Mouse (Mus musculus) cortical plate, adult 2 months (tissue): ENCODE results near the gene Pcsk4. TPM values are rescaled to one million over a fixed set of nuclear protein-coding genes. Genes with fewer than 3 reads are reported as not detected.

ENCODE experiments used
- H3K27ac ChIP-seq: fragments of 200-500 bp; 2 replicates; pipeline ENCODE4 v1.5.1; 2012; ENCODE audit warnings: low read length, control low read depth, inconsistent platforms; ENCODE audit not compliant: insufficient read depth
- H3K4me1 ChIP-seq: fragments of 200-500 bp; 2 replicates; pipeline ENCODE4 v1.6.1; 2011; ENCODE audit warnings: low read length; ENCODE audit not compliant: control insufficient read depth, insufficient read depth
- H3K4me3 ChIP-seq: fragments of 200-500 bp; 2 replicates; pipeline ENCODE4 v1.5.1; 2011; ENCODE audit warnings: mild to moderate bottlenecking, low read length, control low read depth; ENCODE audit not compliant: insufficient read depth
- CTCF ChIP-seq: fragments of 200-500 bp; IDR thresholded peaks from 2 replicates; pipeline ENCODE4 v1.5.1; 2011; ENCODE audit warnings: mild to moderate bottlenecking, control low read depth, low read length; ENCODE audit not compliant: insufficient read depth; ENCODE audit errors: extremely low read depth
- POLR2A ChIP-seq: fragments of 200-500 bp; IDR thresholded peaks from 2 replicates; pipeline ENCODE4 v1.6.1; 2011; ENCODE audit warnings: mild to moderate bottlenecking, low read length, control low read depth; ENCODE audit not compliant: insufficient read depth; ENCODE audit errors: extremely low read depth
- polyA plus RNA-seq: library from polyadenylated mRNA; depleted of rRNA; stranded (reverse); fragments of >200 nt; gene quantifications from 2 replicates; pipeline ENCODE4 v1.2.3, GENCODE M21; 2012

Pcsk4 gene
- polyA plus RNA-seq, 1 experiment: 13.9 TPM

GRCm38 (mm10) chr10:80301256-80302081, 27.8 kb downstream of the Pcsk4 start:
- peak overlapping the region; percentile 95 for H3K4me3 ChIP-seq
- H3K4me1 ChIP-seq: peaks cover 15% of the 10 kb centered on the region
- TF ChIP-seq CTCF: no peak
- TF ChIP-seq POLR2A: no peak
- H3K27ac ChIP-seq: peak overlapping the region; percentile 78; the same call in 1 of the 2 replicates

GRCm38 (mm10) chr10:80300672-80301181, 28.6 kb downstream of the Pcsk4 start:
- Histone ChIP-seq H3K27ac (peak overlapping the region; percentile 43; the same call in 1 of the 2 replicates), H3K4me3 (peak overlapping the region; percentile 95), H3K4me1 (peaks cover 15% of the 10 kb centered on the region)
- TF ChIP-seq CTCF (no peak), POLR2A (peak; percentile 60; the same call in 1 of the 2 replicates)

GRCm38 (mm10) chr10:80299824-80300223, 29.5 kb downstream of the Pcsk4 start:
- H3K4me3 ChIP-seq: peak overlapping the region; percentile 95
- TF ChIP-seq CTCF (no peak), POLR2A (no peak)
- no peak overlapping the region for H3K27ac ChIP-seq
- peaks cover 15% of the 10 kb centered on the region for H3K4me1 ChIP-seq

GRCm38 (mm10) chr10:80299301-80299700, 30.0 kb downstream of the Pcsk4 start:
- H3K27ac ChIP-seq: peak overlapping the region; percentile 74
- no peak for TF ChIP-seq POLR2A
- TF ChIP-seq CTCF: no peak
- peaks cover 15% of the 10 kb centered on the region for H3K4me1 ChIP-seq
- H3K4me3 ChIP-seq: peak overlapping the region; percentile 95

GRCm38 (mm10) chr10:80298571-80299281, 30.6 kb downstream of the Pcsk4 start:
- TF ChIP-seq POLR2A: peak; percentile 87
- no peak for TF ChIP-seq CTCF
- H3K4me3 ChIP-seq: peak overlapping the region; percentile 95
- peak overlapping the region; percentile 74 for H3K27ac ChIP-seq
- peaks cover 15% of the 10 kb centered on the region for H3K4me1 ChIP-seq

- H3K4me3 ChIP-seq: peak overlapping the region; percentile 79; the same call in 1 of the 2 replicates
- no peak for TF ChIP-seq CTCF
- no peak for TF ChIP-seq POLR2A
- peak overlapping the region; percentile 86 for H3K27ac ChIP-seq
- peaks cover 15% of the 10 kb centered on the region for H3K4me1 ChIP-seq
These were observed 31.7 kb downstream of the Pcsk4 start for GRCm38 (mm10) chr10:80297526-80298133.

- peak overlapping the region; percentile 86 for H3K27ac ChIP-seq
- H3K4me1 ChIP-seq: peaks cover 13% of the 10 kb centered on the region
- peak overlapping the region; percentile 79 for H3K4me3 ChIP-seq
- TF ChIP-seq POLR2A: no peak
- no peak for TF ChIP-seq CTCF
These were observed 32.5 kb downstream of the Pcsk4 start for GRCm38 (mm10) chr10:80296824-80297223.

- Histone ChIP-seq H3K4me1 (peaks cover 7% of the 10 kb centered on the region), H3K4me3 (peak within 1 kb of the TSS; percentile 79), H3K27ac (peak within 1 kb of the TSS; percentile 86)
- TF ChIP-seq CTCF (peak; percentile 67), POLR2A (peak; percentile 49; the same call in 1 of the 2 replicates)
These were observed 33.5 kb downstream of the Pcsk4 start, which contains the start of gene Apc2 for GRCm38 (mm10) chr10:80295618-80296425. Gene Apc2, plus strand, starts transcription at chr10:80295977.

GRCm38 (mm10) chr10:80294788-80295303, 34.5 kb downstream of the Pcsk4 start:
- Histone ChIP-seq H3K4me1 (peaks cover 7% of the 10 kb centered on the region), H3K27ac (no peak overlapping the region), H3K4me3 (no peak overlapping the region)
- 0 out of 2 replicates have a peak, but pooled peaks have one; percentile 17 for TF ChIP-seq POLR2A
- no peak for TF ChIP-seq CTCF
